Mouse (Mus musculus): ENCODE measurements around the gene Elmo2. TPM values are rescaled to one million over a fixed set of nuclear protein-coding genes. Genes with fewer than 3 reads are reported as not detected.

The Elmo2 gene
- polyA plus RNA-seq, 1 experiment, result 231 TPM

DNA sequence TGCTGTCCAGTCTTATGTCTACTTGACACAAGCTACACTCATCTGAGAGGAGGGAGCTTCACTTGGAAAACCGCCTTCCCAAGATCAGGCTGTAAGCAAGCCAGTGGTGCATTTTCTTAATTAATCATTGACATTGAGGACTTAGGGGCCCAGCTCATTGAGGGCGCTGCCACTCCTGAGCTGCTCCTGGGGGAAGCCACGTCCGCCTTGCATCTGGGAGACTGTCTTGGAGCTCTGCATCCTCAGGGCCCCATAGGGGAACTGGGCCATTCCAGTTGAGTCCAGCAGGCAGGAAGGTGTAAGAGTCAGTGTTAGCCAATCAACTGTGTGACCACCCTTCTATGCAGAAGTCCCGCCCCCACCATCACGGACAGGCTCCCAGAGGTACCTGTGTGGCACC, 18.5 kb downstream of the Elmo2 start:
- Histone ChIP-seq H3K27ac (ENCODE audit: insufficient read depth, low read depth, low read length) (no peak overlapping the region), H3K4me1 (ENCODE audit: control insufficient read depth, insufficient read depth, low read length) (peaks cover 22% of the 10 kb centered on the region), H3K4me3 (ENCODE audit: insufficient read depth, low read depth, low read length) (no peak overlapping the region)
- WGBS, result 90% methylated on average over 6 of the region's 6 CpGs
- TF ChIP-seq CTCF (IDR thresholded peaks at IDR 0.05; ENCODE audit: insufficient read depth, low read depth, low read length) (no peak), POLR2A (IDR thresholded peaks at IDR 0.05; ENCODE audit: insufficient read depth, low read depth, low read length) (no peak)

DNA sequence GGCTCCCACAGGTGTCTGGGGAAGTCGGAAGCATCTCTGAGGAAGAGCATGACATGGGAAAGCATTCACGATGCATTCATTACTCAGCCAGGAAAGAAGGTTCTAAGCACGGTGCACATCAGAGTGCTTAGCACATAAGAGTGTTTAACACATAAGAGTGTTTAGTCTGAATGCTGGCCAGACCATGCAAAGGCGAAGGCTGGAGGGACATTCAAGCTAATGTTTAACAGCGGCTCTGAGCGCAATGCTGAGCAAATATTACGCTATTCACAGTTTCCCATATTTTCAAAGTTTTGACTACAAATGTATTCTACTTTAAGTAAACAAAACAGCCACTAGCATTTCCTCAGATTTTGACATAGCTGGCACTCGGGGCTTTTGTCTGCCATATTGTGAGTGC, 20.8 kb downstream of the Elmo2 start:
- TF ChIP-seq CTCF (IDR thresholded peaks at IDR 0.05; ENCODE audit: insufficient read depth, low read depth, low read length) (no peak), POLR2A (IDR thresholded peaks at IDR 0.05; ENCODE audit: insufficient read depth, low read depth, low read length) (no peak)
- H3K4me1 ChIP-seq (ENCODE audit: control insufficient read depth, insufficient read depth, low read length), result peaks cover 15% of the 10 kb centered on the region; the same call in 1 of the 2 replicates
- WGBS, result 88% methylated on average over 8 of the region's 8 CpGs
- H3K4me3 ChIP-seq (ENCODE audit: insufficient read depth, low read depth, low read length), result no peak overlapping the region
- no peak overlapping the region for H3K27ac ChIP-seq (ENCODE audit: insufficient read depth, low read depth, low read length)

GRCm38 (mm10) chr2:165304819-165305218, 21.5 kb downstream of the Elmo2 start:
- 92% methylated on average over 19 of the region's 19 CpGs for WGBS
- H3K27ac ChIP-seq (ENCODE audit: insufficient read depth, low read depth, low read length), result no peak overlapping the region
- peaks cover 13% of the 10 kb centered on the region; the same call in 1 of the 2 replicates for H3K4me1 ChIP-seq (ENCODE audit: control insufficient read depth, insufficient read depth, low read length)
- no peak for TF ChIP-seq POLR2A (IDR thresholded peaks at IDR 0.05; ENCODE audit: insufficient read depth, low read depth, low read length)
- TF ChIP-seq CTCF (IDR thresholded peaks at IDR 0.05; ENCODE audit: insufficient read depth, low read depth, low read length), result no peak
- H3K4me3 ChIP-seq (ENCODE audit: insufficient read depth, low read depth, low read length), result no peak overlapping the region

GRCm38 (mm10) chr2:165303354-165304012, 22.8 kb downstream of the Elmo2 start:
- WGBS, result 88% methylated on average over 6 of the region's 6 CpGs
- H3K27ac ChIP-seq (ENCODE audit: insufficient read depth, low read depth, low read length), result no peak overlapping the region
- H3K4me3 ChIP-seq (ENCODE audit: insufficient read depth, low read depth, low read length), result no peak overlapping the region
- TF ChIP-seq POLR2A (IDR thresholded peaks at IDR 0.05; ENCODE audit: insufficient read depth, low read depth, low read length) (no peak), CTCF (IDR thresholded peaks at IDR 0.05; ENCODE audit: insufficient read depth, low read depth, low read length) (no peak)
- 0 out of 2 replicates have a peak, but pooled peaks cover 5% of the 10 kb centered on the region for H3K4me1 ChIP-seq (ENCODE audit: control insufficient read depth, insufficient read depth, low read length)

DNA sequence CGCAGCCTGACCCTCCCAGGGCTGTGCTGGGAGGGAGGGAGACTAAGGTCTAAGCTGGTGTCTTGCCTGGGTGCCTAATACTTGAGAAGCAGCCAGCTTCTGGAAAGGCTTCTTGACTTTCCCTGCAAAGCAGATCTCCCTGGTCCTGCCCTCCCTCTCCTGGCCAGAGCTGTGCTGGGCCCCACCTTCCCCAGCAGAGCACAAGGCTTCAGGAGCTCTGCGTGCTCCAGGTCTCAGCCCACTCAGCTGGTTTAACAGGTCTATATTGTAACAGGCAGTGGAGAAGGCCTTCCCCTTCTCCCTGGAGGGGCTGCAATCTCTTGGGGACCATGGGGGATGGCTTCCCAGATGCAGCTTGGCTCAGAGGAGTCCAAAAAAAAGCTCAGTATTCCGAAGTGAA, 24.9 kb downstream of the Elmo2 start:
- H3K4me3 ChIP-seq (ENCODE audit: insufficient read depth, low read depth, low read length), result no peak overlapping the region
- 0 out of 2 replicates have a peak, but pooled peaks cover 5% of the 10 kb centered on the region for H3K4me1 ChIP-seq (ENCODE audit: control insufficient read depth, insufficient read depth, low read length)
- TF ChIP-seq CTCF (IDR thresholded peaks at IDR 0.05; ENCODE audit: insufficient read depth, low read depth, low read length), result no peak
- no peak for TF ChIP-seq POLR2A (IDR thresholded peaks at IDR 0.05; ENCODE audit: insufficient read depth, low read depth, low read length)
- 57% methylated on average over 3 of the region's 3 CpGs for WGBS
- H3K27ac ChIP-seq (ENCODE audit: insufficient read depth, low read depth, low read length), result no peak overlapping the region

DNA sequence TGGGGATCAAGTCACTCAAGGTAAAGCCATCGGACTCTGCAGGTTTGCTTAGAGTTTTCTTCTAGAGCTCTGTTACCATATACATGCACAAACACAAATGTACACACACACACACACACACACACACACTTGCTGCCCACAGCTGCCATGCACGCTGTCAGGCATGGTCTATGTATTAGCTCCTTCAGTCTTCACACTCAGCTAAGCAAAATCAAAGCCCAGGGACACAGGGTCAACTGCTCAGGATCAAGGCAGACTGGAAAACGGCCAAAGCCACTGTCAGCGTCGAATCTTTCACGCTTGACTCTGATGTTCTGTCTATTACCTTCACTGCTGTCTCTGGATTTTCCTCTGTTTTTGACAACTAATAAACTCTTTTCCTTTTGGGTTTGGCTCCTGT, 25.4 kb downstream of the Elmo2 start:
- Histone ChIP-seq H3K27ac (ENCODE audit: insufficient read depth, low read depth, low read length) (no peak overlapping the region), H3K4me3 (ENCODE audit: insufficient read depth, low read depth, low read length) (no peak overlapping the region), H3K4me1 (ENCODE audit: control insufficient read depth, insufficient read depth, low read length) (0 out of 2 replicates have a peak, but pooled peaks cover 5% of the 10 kb centered on the region)
- WGBS, result 81% methylated on average over 6 of the region's 6 CpGs
- TF ChIP-seq POLR2A (IDR thresholded peaks at IDR 0.05; ENCODE audit: insufficient read depth, low read depth, low read length) (no peak), CTCF (IDR thresholded peaks at IDR 0.05; ENCODE audit: insufficient read depth, low read depth, low read length) (no peak)

DNA sequence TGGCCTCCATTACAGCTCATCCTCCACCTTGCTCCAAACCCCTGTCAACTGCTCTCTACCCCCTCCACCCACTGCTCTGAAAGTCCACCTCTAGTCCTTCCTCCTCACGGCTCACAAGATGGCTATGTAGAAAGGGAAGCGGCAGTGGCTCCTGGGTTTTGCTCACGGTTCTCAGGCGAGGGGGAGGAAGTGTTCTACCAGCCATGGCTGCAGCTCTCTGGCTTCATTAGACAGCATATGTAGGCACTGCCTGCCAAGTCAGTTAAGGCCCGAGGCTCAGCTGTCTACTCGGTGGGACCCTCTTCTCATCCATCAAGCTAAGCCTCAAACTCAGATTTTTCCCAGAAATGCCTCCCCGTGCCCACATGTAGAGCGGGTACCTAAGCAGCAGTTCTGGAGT, 25.9 kb downstream of the Elmo2 start:
- TF ChIP-seq POLR2A (IDR thresholded peaks at IDR 0.05; ENCODE audit: insufficient read depth, low read depth, low read length), result no peak
- no peak for TF ChIP-seq CTCF (IDR thresholded peaks at IDR 0.05; ENCODE audit: insufficient read depth, low read depth, low read length)
- Histone ChIP-seq H3K4me3 (ENCODE audit: insufficient read depth, low read depth, low read length) (no peak overlapping the region), H3K27ac (ENCODE audit: insufficient read depth, low read depth, low read length) (no peak overlapping the region), H3K4me1 (ENCODE audit: control insufficient read depth, insufficient read depth, low read length) (0 out of 2 replicates have a peak, but pooled peaks cover 5% of the 10 kb centered on the region)
- 72% methylated on average over 8 of the region's 8 CpGs for WGBS

DNA sequence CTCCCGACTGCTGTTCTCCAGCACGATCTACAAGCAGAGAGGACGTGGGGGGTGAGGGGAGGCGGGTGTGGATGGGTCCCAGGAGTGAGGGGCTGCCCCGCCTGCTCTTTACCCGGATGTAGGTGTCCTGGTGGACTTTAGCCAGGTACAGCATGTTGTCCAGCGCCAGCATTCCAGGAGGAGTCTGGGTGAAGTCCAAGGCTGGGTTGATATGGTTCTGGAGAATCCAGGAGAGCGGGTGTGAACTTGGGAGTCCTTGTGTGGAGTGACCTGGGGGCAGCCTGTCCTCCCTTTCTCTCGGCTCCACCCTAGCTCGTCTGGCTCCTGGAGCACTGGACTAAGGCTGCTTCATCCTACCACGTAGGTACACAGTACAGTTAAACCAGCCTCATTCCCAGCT, 28.9 kb downstream of the Elmo2 start:
- Histone ChIP-seq H3K4me1 (ENCODE audit: control insufficient read depth, insufficient read depth, low read length) (0 out of 2 replicates have a peak, but pooled peaks cover 5% of the 10 kb centered on the region), H3K4me3 (ENCODE audit: insufficient read depth, low read depth, low read length) (no peak overlapping the region), H3K27ac (ENCODE audit: insufficient read depth, low read depth, low read length) (no peak overlapping the region)
- 93% methylated on average over 11 of the region's 11 CpGs for WGBS
- TF ChIP-seq POLR2A (IDR thresholded peaks at IDR 0.05; ENCODE audit: insufficient read depth, low read depth, low read length), result no peak
- TF ChIP-seq CTCF (IDR thresholded peaks at IDR 0.05; ENCODE audit: insufficient read depth, low read depth, low read length), result no peak

GRCm38 (mm10) chr2:165296571-165296970, 29.7 kb downstream of the Elmo2 start:
- WGBS, result 90% methylated on average over 18 of the region's 18 CpGs
- Histone ChIP-seq H3K4me1 (ENCODE audit: control insufficient read depth, insufficient read depth, low read length) (peaks cover 3% of the 10 kb centered on the region; the same call in 1 of the 2 replicates), H3K4me3 (ENCODE audit: insufficient read depth, low read depth, low read length) (no peak overlapping the region), H3K27ac (ENCODE audit: insufficient read depth, low read depth, low read length) (no peak overlapping the region)
- TF ChIP-seq CTCF (IDR thresholded peaks at IDR 0.05; ENCODE audit: insufficient read depth, low read depth, low read length), result no peak
- no peak for TF ChIP-seq POLR2A (IDR thresholded peaks at IDR 0.05; ENCODE audit: insufficient read depth, low read depth, low read length)

All from olfactory bulb, adult 2 months (tissue).